Mouse (Mus musculus) macrophage (primary cell): ENCODE results near the gene Astn2. TPM values are rescaled to one million over a fixed set of nuclear protein-coding genes. Genes with fewer than 3 reads are reported as not detected.

Experiments
- H3K27ac ChIP-seq: fragments of 350-480 bp; formaldehyde crosslinking; 2 replicates; pipeline ENCODE4 v1.9.0; 2021
- H3K36me3 ChIP-seq: fragments of 350-480 bp; formaldehyde crosslinking; 2 replicates; pipeline ENCODE4 v1.9.0; 2021; ENCODE audit errors: inconsistent target
- H3K4me3 ChIP-seq: fragments of 350-480 bp; formaldehyde crosslinking; 2 replicates; pipeline ENCODE4 v1.9.0; 2021; ENCODE audit errors: inconsistent target
- H3K79me2 ChIP-seq: fragments of 350-480 bp; formaldehyde crosslinking; 2 replicates; pipeline ENCODE4 v1.9.0; 2021; ENCODE audit errors: inconsistent target
- WGBS: methylation state at CpG from one replicate; pipeline ENCODE4 v1.1.7; 2026; ENCODE audit warnings: inconsistent platforms; ENCODE audit not compliant: missing documents; 5-methylcytosine and 5-hydroxymethylcytosine counted together
- polyA plus RNA-seq: library from polyadenylated mRNA; stranded (reverse); fragments of 250-400 nt; gene quantifications from 3 replicates; pipeline ENCODE4 v1.2.4, GENCODE M21; 2018; ENCODE audit warnings: inconsistent platforms

Astn2 gene
- polyA plus RNA-seq, 1 experiment from 2014 or later: not detected

DNA sequence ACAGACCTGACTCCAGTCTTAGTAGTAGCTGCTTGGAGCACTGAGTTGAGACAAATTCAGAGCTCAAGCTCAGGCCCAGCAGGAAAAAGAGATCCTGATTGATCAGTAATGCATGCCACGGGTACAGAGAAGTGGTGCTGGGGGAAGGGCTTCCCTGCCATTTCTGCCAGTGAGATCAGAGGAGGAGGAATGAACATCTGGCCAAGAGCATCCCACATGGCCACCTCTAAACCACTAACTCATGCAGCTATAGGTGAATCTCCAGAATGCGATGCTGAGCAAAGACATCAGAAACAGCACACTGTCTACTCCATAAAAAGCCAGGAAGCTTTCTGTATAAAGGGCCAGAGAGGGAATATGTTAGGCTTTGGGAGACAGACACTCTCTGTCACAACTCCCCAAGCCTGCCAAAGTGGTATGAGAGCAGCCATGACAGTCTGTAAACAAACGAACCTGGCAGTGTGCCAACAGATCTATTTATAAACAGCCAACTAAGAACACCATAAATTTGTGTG is 33.8 kb downstream of the Astn2 start:
- no peak overlapping the region for H3K4me3 ChIP-seq
- WGBS: 68% methylated on average over 3 of the region's 3 CpGs
- H3K27ac ChIP-seq: no peak overlapping the region
- H3K79me2 ChIP-seq: no peaks in the 10 kb centered on the region
- H3K36me3 ChIP-seq: no peaks in the 10 kb centered on the region

- Histone ChIP-seq H3K36me3 (no peaks in the 10 kb centered on the region), H3K79me2 (no peaks in the 10 kb centered on the region), H3K4me3 (no peak overlapping the region), H3K27ac (no peak overlapping the region)
- WGBS: 22% methylated on average over 1 of the region's 1 CpGs
These were observed 38.9 kb downstream of the Astn2 start for GRCm38 (mm10) chr4:66365500-66365899.

- 74% methylated on average over 2 of the region's 2 CpGs for WGBS
- Histone ChIP-seq H3K4me3 (no peak overlapping the region), H3K36me3 (no peaks in the 10 kb centered on the region), H3K79me2 (no peaks in the 10 kb centered on the region), H3K27ac (no peak overlapping the region)
These were observed 59.8 kb downstream of the Astn2 start for GRCm38 (mm10) chr4:66344632-66345031.

DNA sequence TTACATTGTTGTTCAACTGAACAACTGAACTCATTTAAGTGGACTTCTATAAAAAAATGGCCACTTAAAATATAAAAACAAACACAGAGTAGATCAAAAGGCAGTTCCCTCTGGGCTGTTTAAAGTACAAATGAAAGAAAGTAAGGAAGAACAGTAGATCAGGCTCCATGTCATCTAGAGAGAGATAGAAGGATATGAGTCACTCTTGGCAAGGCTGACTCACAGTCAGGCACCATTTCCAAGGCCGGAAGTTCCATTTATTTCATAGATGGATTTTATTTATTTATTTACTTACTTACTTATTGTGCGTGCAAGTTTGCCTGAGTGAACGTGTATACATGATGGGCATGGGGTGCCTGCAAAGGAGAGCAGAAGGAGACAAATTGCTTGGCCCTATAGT is 67.0 kb downstream of the Astn2 start:
- Histone ChIP-seq H3K4me3 (no peak overlapping the region), H3K79me2 (no peaks in the 10 kb centered on the region), H3K36me3 (no peaks in the 10 kb centered on the region), H3K27ac (no peak overlapping the region)
- WGBS: 56% methylated on average over 3 of the region's 3 CpGs

DNA sequence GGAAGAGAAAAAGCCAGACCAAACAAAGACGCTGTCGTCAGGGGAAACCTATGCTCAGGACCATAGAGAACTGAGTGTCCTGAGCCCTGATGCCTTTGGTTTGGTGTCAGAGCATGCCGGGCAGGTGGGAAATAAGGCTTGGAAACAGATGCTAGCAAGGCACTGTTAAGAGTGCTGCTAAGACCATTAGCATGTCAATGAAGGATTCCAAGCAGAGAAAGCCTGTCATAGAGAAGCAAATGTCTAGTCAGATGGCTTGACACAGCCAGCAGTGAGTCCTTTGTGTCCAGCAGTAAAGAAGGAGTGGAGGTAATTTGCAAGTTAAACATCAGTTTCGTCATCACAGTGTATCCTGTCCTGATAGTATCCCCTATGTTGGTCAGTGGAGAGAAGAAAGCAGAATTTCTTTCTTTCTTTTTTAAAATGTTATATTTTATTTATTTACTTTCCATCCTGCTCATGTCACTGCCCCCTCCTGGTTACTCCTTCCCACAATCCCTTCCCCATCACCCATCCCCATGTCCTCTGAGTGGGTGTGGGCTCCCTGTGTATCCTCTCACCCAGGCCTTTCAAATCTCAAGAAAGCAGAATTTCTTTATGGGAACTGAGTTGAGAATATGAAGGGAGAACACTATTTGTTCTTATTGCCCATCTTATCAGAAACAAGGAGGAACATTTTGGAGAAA is 73.7 kb downstream of the Astn2 start:
- Histone ChIP-seq H3K4me3 (no peak overlapping the region), H3K79me2 (no peaks in the 10 kb centered on the region), H3K27ac (no peak overlapping the region), H3K36me3 (no peaks in the 10 kb centered on the region)
- WGBS: 46% methylated on average over 4 of the region's 4 CpGs

GRCm38 (mm10) chr4:66321051-66321450 is 83.4 kb downstream of the Astn2 start:
- H3K4me3 ChIP-seq: no peak overlapping the region
- H3K79me2 ChIP-seq: no peaks in the 10 kb centered on the region
- no peak overlapping the region for H3K27ac ChIP-seq
- WGBS: 93% methylated on average over 2 of the region's 2 CpGs
- no peaks in the 10 kb centered on the region for H3K36me3 ChIP-seq

- no peak overlapping the region for H3K4me3 ChIP-seq
- WGBS: 52% methylated on average over 6 of the region's 8 CpGs
- no peak overlapping the region for H3K27ac ChIP-seq
- no peaks in the 10 kb centered on the region for H3K36me3 ChIP-seq
- H3K79me2 ChIP-seq: no peaks in the 10 kb centered on the region
These were observed 89.5 kb downstream of the Astn2 start for GRCm38 (mm10) chr4:66314806-66315484.

DNA sequence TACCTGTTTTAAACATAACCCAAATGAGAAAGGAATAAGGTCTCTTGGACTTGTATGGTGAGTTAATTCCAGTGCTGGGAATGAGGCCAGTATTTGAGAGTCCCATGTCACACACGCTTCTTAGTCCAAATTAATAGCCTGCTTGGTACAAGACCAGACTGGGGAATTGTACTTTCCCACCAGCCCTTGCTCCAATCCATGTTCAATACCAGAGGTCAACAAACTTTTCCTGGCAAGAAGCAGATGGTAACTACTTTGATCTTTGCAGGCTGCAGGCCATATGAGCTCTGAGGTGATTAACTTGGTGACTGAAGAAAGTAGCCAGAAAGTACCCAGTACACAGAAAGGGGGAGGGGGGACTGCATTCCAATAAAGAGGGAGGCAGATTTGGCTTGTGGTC is 91.7 kb downstream of the Astn2 start:
- no peaks in the 10 kb centered on the region for H3K79me2 ChIP-seq
- WGBS: 75% methylated on average over 1 of the region's 1 CpGs
- H3K4me3 ChIP-seq: no peak overlapping the region

GRCm38 (mm10) chr4:66310315-66311020 is 93.9 kb downstream of the Astn2 start:
- H3K79me2 ChIP-seq: no peaks in the 10 kb centered on the region
- H3K4me3 ChIP-seq: no peak overlapping the region
- no peak overlapping the region for H3K27ac ChIP-seq
- H3K36me3 ChIP-seq: no peaks in the 10 kb centered on the region
- 91% methylated on average over 7 of the region's 7 CpGs for WGBS

More for the DNA sequence above, 91.7 kb downstream of the Astn2 start:
- no peaks in the 10 kb centered on the region for H3K36me3 ChIP-seq
- no peak overlapping the region for H3K27ac ChIP-seq

GRCm38 (mm10) chr4:66306377-66306776 is 98.0 kb downstream of the Astn2 start:
- H3K36me3 ChIP-seq: no peaks in the 10 kb centered on the region
- no peak overlapping the region for H3K27ac ChIP-seq
- H3K4me3 ChIP-seq: no peak overlapping the region
- H3K79me2 ChIP-seq: no peaks in the 10 kb centered on the region
- 92% methylated on average over 6 of the region's 6 CpGs for WGBS

- WGBS: 79% methylated on average over 7 of the region's 7 CpGs
- no peaks in the 10 kb centered on the region for H3K79me2 ChIP-seq
These were observed 101.6 kb downstream of the Astn2 start for GRCm38 (mm10) chr4:66302686-66303310.

GRCm38 (mm10) chr4:66285034-66285433 is 119.4 kb downstream of the Astn2 start:
- no peaks in the 10 kb centered on the region for H3K36me3 ChIP-seq
- H3K27ac ChIP-seq: no peak overlapping the region
- H3K79me2 ChIP-seq: no peaks in the 10 kb centered on the region
- H3K4me3 ChIP-seq: no peak overlapping the region

More at GRCm38 (mm10) chr4:66302686-66303310, 101.6 kb downstream of the Astn2 start:
- H3K36me3 ChIP-seq: no peaks in the 10 kb centered on the region
- H3K4me3 ChIP-seq: no peak overlapping the region
- H3K27ac ChIP-seq: no peak overlapping the region

- no peak overlapping the region for H3K4me3 ChIP-seq
- H3K27ac ChIP-seq: no peak overlapping the region
- no peaks in the 10 kb centered on the region for H3K79me2 ChIP-seq
- no peaks in the 10 kb centered on the region for H3K36me3 ChIP-seq
- WGBS: 67% methylated on average over 4 of the region's 4 CpGs
These were observed 128.3 kb downstream of the Astn2 start for GRCm38 (mm10) chr4:66276096-66276495.

GRCm38 (mm10) chr4:66271550-66272117 is 132.8 kb downstream of the Astn2 start:
- Histone ChIP-seq H3K4me3 (no peak overlapping the region), H3K79me2 (no peaks in the 10 kb centered on the region), H3K36me3 (no peaks in the 10 kb centered on the region), H3K27ac (no peak overlapping the region)
- 86% methylated on average over 5 of the region's 6 CpGs for WGBS
